Mouse (Mus musculus) brain, embryonic 14.5 days (tissue): ENCODE data around the gene C1qtnf5.

Source experiments
- CTCF ChIP-seq: fragments of 200-500 bp; IDR thresholded peaks from 2 replicates; pipeline ENCODE4 v1.5.1; 2012; ENCODE audit warnings: inconsistent platforms, mild to moderate bottlenecking, moderate library complexity, borderline replicate concordance; ENCODE audit not compliant: insufficient read depth, insufficient read length; ENCODE audit errors: extremely low read depth
- POLR2A ChIP-seq: fragments of 200-500 bp; IDR thresholded peaks from 2 replicates; pipeline ENCODE4 v1.6.1; 2012; ENCODE audit warnings: mild to moderate bottlenecking, inconsistent platforms, borderline replicate concordance; ENCODE audit not compliant: poor library complexity, insufficient read depth, insufficient read length, severe bottlenecking; ENCODE audit errors: extremely low read depth

GRCm38 (mm10) chr9:44129633-44130032 lies 22.6 kb downstream of the C1qtnf5 start:
- TF ChIP-seq CTCF (no peak), POLR2A (no peak)
